Mouse (Mus musculus) R1 (cell line): ENCODE data around the gene Olfr1220.

Experiments used
- DNase-seq: peaks from one replicate; pipeline ENCODE4 v3.0.0-alpha.2; 2018; ENCODE audit warnings: low read depth, low spot score

Olfr1220 gene

GRCm38 (mm10) chr2:89106735-89107134 lies at the start of gene Olfr1220:
Gene Olfr1220, minus strand, starts transcription at chr2:89106835.
- no peak for DNase-seq

GRCm38 (mm10) chr2:89151460-89151859 lies 44.8 kb upstream of the Olfr1220 start, which contains the start of gene Olfr1223:
Gene Olfr1223, minus strand, starts transcription at chr2:89151560.
- DNase-seq = no peak

- DNase-seq = no peak
Observed at GRCm38 (mm10) chr2:89132954-89133353, 26.3 kb upstream of the Olfr1220 start, which contains the start of gene Olfr1222. Gene Olfr1222, minus strand, starts transcription at chr2:89133054.

- no peak for DNase-seq
Observed at GRCm38 (mm10) chr2:89117183-89117582, 10.5 kb upstream of the Olfr1220 start, which contains the start of gene Olfr1221. Gene Olfr1221, minus strand, starts transcription at chr2:89117283.

GRCm38 (mm10) chr2:89105651-89106050 lies 984 bp downstream of the Olfr1220 start:
- no peak for DNase-seq

GRCm38 (mm10) chr2:89093848-89094247 lies 12.8 kb downstream of the Olfr1220 start:
- no peak for DNase-seq

- DNase-seq = no peak
Observed at GRCm38 (mm10) chr2:89083413-89083812, 23.2 kb downstream of the Olfr1220 start, which contains the start of gene Olfr1219. Gene Olfr1219, minus strand, starts transcription at chr2:89083513.

DNA sequence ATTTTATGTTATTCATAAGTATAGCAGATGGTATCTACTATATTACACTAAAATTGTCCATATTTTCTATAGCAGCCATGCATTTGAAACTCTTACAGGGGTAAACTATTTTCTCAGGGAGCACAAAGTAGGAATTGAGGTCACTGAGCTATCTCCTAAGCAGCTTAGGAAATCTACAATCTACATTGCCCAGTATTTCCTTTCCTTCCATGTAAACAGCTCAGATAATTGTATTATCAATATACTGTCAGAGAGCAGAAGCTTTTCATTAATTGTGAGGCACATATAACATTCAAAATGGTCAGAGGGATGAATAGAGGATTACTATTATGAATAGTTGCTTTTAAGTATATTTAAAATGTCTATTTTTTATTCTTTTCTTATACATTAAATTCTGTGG lies 25.1 kb downstream of the Olfr1220 start:
- DNase-seq = no peak

GRCm38 (mm10) chr2:89061087-89061486 lies 45.5 kb downstream of the Olfr1220 start, which contains the start of gene Olfr1218:
Gene Olfr1218, minus strand, starts transcription at chr2:89061187.
- DNase-seq = no peak
